Mouse (Mus musculus) central nervous system, embryonic 18 days (tissue): ENCODE measurements around the gene Akap3. TPM values are rescaled to one million over a fixed set of nuclear protein-coding genes. Genes with fewer than 3 reads are reported as not detected.

Experiments
- polyA plus RNA-seq: library from polyadenylated mRNA; depleted of rRNA; stranded (reverse); fragments of >200 nt; gene quantifications from 2 replicates; pipeline ENCODE4 v1.2.3, GENCODE M21; 2012; rRNA removed

The Akap3 gene
- polyA plus RNA-seq, result 0.09 and 0.17 TPM in 2 replicates

DNA sequence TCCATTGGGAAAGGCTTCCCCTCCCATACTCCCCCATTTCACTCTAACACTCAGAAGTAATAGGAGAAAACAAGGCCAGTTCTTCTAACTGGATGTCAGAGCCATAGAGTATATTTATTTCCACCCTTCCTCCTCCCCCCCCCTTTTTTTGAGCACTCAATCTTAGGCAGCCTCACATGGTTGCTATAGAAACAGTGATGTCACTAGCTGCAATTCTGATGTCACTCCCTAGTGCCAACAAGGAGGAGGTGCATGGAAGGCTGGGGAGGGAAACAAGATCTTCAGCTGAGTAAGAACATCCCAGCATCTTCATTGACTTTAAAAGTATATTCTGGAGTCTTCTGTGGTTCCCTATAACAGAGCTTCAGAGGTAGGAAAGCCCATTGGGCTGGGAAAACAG is at the start of gene Akap3:
TSS of gene Akap3 (plus strand) at position 218 of the 400 bp plus-strand sequence.

GRCm38 (mm10) chr6:126848712-126849704 is 3.9 kb upstream of the Akap3 start, which contains the start of gene Ndufa9:
Gene Ndufa9 (minus strand): TSS chr6:126849136.

DNA sequence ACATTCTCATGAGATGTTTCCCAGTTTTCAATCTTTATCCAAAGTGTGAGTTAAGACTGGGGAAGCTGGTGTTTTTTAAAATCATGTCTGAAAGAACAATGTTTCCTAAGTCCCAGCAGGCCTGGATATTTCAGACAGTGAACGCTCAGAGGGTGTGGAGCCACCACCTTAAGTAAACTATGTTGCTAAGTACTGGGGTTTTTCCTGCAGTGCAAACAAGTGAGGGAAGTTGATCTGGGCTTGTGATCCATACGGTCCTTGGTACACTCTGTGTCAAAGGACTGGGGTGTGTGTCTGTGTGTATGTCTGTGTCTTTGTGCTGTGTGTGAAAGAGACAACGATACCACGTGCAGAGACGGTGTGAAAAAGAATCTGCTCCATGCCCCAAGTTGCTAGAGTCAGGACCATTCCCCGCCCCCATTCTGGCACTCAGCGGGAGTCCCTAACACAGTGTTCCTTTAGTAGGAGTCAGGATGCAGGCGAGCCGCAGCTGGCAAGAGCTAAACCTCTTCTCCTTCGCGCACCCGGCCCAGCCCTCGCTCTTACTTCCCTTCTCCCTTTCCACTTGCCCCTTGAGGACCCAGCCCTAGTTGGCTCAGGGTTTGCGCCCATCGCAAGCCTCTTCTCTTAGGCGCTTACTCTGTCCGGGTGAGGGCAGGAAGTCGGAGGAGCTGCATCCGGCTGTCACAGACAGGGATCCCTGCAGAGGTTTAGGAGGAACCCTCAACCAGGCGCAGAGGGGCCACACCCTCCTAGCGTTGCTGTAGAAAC is 68.4 kb downstream of the Akap3 start, which contains the start of gene Dyrk4:
TSS of gene Dyrk4 (minus strand) at position 729 of the 771 bp plus-strand sequence.

Other genes starting within 250 kb of the Akap3 start
- 1.5 and 1.7 TPM in 2 replicates for gene Kcna1, start 206.7 kb upstream of the Akap3 start, polyA plus RNA-seq
- gene Kcna6, start 112.4 kb upstream of the Akap3 start, polyA plus RNA-seq, result 22.2 and 22.7 TPM in 2 replicates
- gene Ndufa9, start 4.0 kb upstream of the Akap3 start, polyA plus RNA-seq, result 110 and 115 TPM in 2 replicates
- gene Dyrk4, start 68.7 kb downstream of the Akap3 start, polyA plus RNA-seq, result 0.06 and 0.09 TPM in 2 replicates
- gene Rad51ap1, start 86.5 kb downstream of the Akap3 start, polyA plus RNA-seq, result 14.3 and 16.1 TPM in 2 replicates
- gene D6Wsu163e, start 86.9 kb downstream of the Akap3 start, polyA plus RNA-seq, result 27.7 and 30.9 TPM in 2 replicates
- gene Fgf6, start 162.5 kb downstream of the Akap3 start, polyA plus RNA-seq, result 0.09 TPM in 1 of 2 replicates, not detected in the other
- gene Fgf23, start 219.8 kb downstream of the Akap3 start, polyA plus RNA-seq, result 0.51 TPM in 2 replicates